Mouse (Mus musculus) frontal cortex, postnatal 10 days (tissue): Measurements from ENCODE around the gene Tro.
A peak's percentile ranks its signal among the peaks of the same experiment; 100 is the strongest.

Experiments
- DNase-seq, 2 experiments: peaks; one replicate each; pipeline ENCODE4 v3.0.0; 2022; ENCODE audit warnings: low spot score in 2 of 2, mixed read lengths in 1 of 2

Gene Tro

GRCm38 (mm10) chrX:150656908-150657796 lies at the start of gene Tro:
Gene Tro (minus strand): TSS chrX:150657583.
- DNase-seq = peak; percentile 31 to 55

GRCm38 (mm10) chrX:150677505-150677904 lies 20.1 kb upstream of the Tro start:
- no peak for DNase-seq

- DNase-seq = no peak
Measured at GRCm38 (mm10) chrX:150662809-150663208, 5.4 kb upstream of the Tro start.

- DNase-seq = no peak
Measured at GRCm38 (mm10) chrX:150657797-150658118, 375 bp upstream of the Tro start.

- DNase-seq = peak; percentile 39 to 40
Measured at GRCm38 (mm10) chrX:150656122-150656907, 1.1 kb downstream of the Tro start.

- DNase-seq = no peak
Measured at GRCm38 (mm10) chrX:150636421-150636820, 21.0 kb downstream of the Tro start.

GRCm38 (mm10) chrX:150598882-150599281 lies 58.5 kb downstream of the Tro start:
- no peak for DNase-seq
